Mouse (Mus musculus) C2C12 (cell line): ENCODE measurements around the gene Crcp.

Experiments
- CEBPB ChIP-seq: IDR thresholded peaks from one replicate; pipeline ENCODE4 v1.6.1; 2011; ENCODE audit warnings: low read depth, mild to moderate bottlenecking, control low read depth, moderate library complexity
- CTCF ChIP-seq: IDR thresholded peaks from one replicate; pipeline ENCODE4 v1.5.1; 2011; ENCODE audit not compliant: control insufficient read depth, insufficient read depth, insufficient read length
- FOSL1 ChIP-seq: IDR thresholded peaks from one replicate; pipeline ENCODE4 v1.8.0; 2011; ENCODE audit warnings: mild to moderate bottlenecking, low read length; ENCODE audit not compliant: poor library complexity, insufficient read depth, severe bottlenecking
- MAX ChIP-seq: IDR thresholded peaks from one replicate; pipeline ENCODE4 v1.6.1; 2011; ENCODE audit warnings: mild to moderate bottlenecking, control low read depth
- USF1 ChIP-seq: IDR thresholded peaks from one replicate; pipeline ENCODE4 v1.6.1; 2011; ENCODE audit warnings: low read depth, mild to moderate bottlenecking, control low read depth, moderate library complexity

GRCm38 (mm10) chr5:130002301-130003146, 26.6 kb upstream of the Crcp start, which contains the start of gene Gusb:
- TF ChIP-seq CTCF (no peak), FOSL1 (no peak), CEBPB (no peak), USF1 (peak; percentile 85), MAX (peak; percentile 84)
